Mouse (Mus musculus) hindbrain, embryonic 14.5 days (tissue): ENCODE results near the gene Ush1c. TPM values are rescaled to one million over a fixed set of nuclear protein-coding genes. Genes with fewer than 3 reads are reported as not detected.

Experiments
- ATAC-seq: fragments of 200-750 bp; cut with Nextera tagmentation; 2 replicates; pipeline ENCODE4 v1.8.0; 2017; ENCODE audit warnings: moderate number of reproducible peaks, mild to moderate bottlenecking, moderate TSS enrichment, moderate library complexity; ENCODE audit not compliant: low FRiP score
- DNase-seq: peaks from one replicate; pipeline ENCODE4 v3.0.0-alpha.2; 2015; ENCODE audit warnings: low spot score
- H3K27ac ChIP-seq: fragments of 300-500 bp; sonication (generic); 2 replicates; pipeline ENCODE4 v1.5.1; 2014; ENCODE audit warnings: mild to moderate bottlenecking, moderate library complexity
- H3K27me3 ChIP-seq: fragments of 300-500 bp; sonication (generic); 2 replicates; pipeline ENCODE4 v1.6.1; 2014; ENCODE audit warnings: mild to moderate bottlenecking, low read length, mixed read lengths; ENCODE audit not compliant: control insufficient read depth, insufficient read depth
- H3K36me3 ChIP-seq: fragments of 300-500 bp; sonication (generic); replicated peaks from 2 replicates; pipeline ENCODE4 v1.6.1; 2014; ENCODE audit not compliant: control insufficient read depth, insufficient read depth
- H3K4me1 ChIP-seq: fragments of 300-500 bp; sonication (generic); replicated peaks from 2 replicates; pipeline ENCODE4 v1.6.1; 2014; ENCODE audit warnings: antibody characterized with exemption, low read length, mixed read lengths; ENCODE audit not compliant: control insufficient read depth, insufficient read depth
- H3K4me2 ChIP-seq: fragments of 300-500 bp; sonication (generic); replicated peaks from 2 replicates; pipeline ENCODE4 v1.6.1; 2014; ENCODE audit warnings: mild to moderate bottlenecking, moderate library complexity
- H3K4me3 ChIP-seq: fragments of 300-500 bp; sonication (generic); replicated peaks from 2 replicates; pipeline ENCODE4 v1.5.1; 2014; ENCODE audit warnings: mild to moderate bottlenecking, low read length
- H3K9ac ChIP-seq: fragments of 300-500 bp; sonication (generic); 2 replicates; pipeline ENCODE4 v1.6.1; 2014
- H3K9me3 ChIP-seq: fragments of 300-500 bp; sonication (generic); 2 replicates; pipeline ENCODE4 v1.6.1; 2016; ENCODE audit warnings: low read length; ENCODE audit not compliant: control insufficient read depth
- WGBS: fragments of 180-500 bp; shearing (Covaris S2); extraction: QIAGEN DNeasy Blood & Tissue Kit; methylation state at CpG from one replicate; pipeline ENCODE4 v1.1.7; 2014; 5-methylcytosine and 5-hydroxymethylcytosine counted together
- polyA plus RNA-seq: library from polyadenylated mRNA; unstranded; fragments of >200 nt; fragmentation: Nextera tagmentation; extraction: Ambion mirVana; gene quantifications from 2 replicates; pipeline ENCODE4 v1.2.1, GENCODE M21; 2014

Ush1c gene
- polyA plus RNA-seq, 1 experiment from 2014 or later: 1.8 TPM

DNA sequence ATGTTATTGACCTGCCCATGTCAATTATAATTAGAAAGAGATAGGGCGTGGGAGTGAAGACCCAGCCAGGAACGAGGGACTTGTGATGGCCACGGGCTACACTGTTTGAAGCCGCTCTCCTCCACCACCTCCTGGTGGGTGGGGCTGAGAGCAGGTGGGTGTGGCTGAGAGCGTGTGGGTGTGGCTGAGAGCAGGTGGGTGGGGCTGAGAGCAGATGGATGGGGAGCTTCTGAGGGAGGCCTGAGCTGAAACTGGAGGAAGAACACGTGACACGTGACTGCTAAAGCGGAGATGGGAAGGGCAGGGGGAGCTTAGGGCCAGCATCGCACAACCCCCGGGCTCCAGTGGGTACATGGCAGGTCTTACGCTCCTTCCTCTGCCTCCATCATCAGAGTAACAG lies 19.9 kb downstream of the Ush1c start:
- Histone ChIP-seq H3K27ac (no peak overlapping the region), H3K9ac (no peak overlapping the region), H3K4me3 (no peak overlapping the region), H3K36me3 (no peaks in the 10 kb centered on the region), H3K27me3 (no peaks in the 10 kb centered on the region), H3K4me1 (peaks cover 6% of the 10 kb centered on the region; the same call in 1 of the 2 replicates), H3K4me2 (no peak overlapping the region), H3K9me3 (no peaks in the 10 kb centered on the region)
- 14% methylated on average over 11 of the region's 11 CpGs for WGBS
- ATAC-seq: no peak
- DNase-seq: no peak

DNA sequence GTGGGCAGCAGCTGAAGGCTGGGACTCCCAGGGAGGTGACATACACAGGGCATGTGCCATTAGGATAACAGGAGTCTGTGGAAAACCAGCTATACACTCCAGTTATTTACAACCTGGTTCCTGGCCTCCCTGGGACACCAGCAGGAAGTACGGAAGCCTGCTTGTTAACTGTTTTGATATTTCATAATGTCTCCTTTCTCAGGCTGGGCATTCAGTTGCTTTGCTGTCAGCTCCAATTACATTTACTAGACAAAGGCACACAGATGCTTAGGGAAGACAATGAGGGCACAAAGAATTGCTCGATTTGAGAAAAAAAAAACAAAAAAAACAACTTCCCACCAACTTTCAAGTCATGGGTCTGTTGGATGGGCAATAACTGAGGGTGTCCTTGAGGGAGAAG lies 21.8 kb downstream of the Ush1c start:
- no peak for ATAC-seq
- H3K9ac ChIP-seq: no peak overlapping the region
- H3K4me1 ChIP-seq: peaks cover 6% of the 10 kb centered on the region; the same call in 1 of the 2 replicates
- no peak for DNase-seq
- WGBS: 62% methylated on average over 2 of the region's 2 CpGs
- no peak overlapping the region for H3K4me3 ChIP-seq
- H3K36me3 ChIP-seq: no peaks in the 10 kb centered on the region
- H3K27ac ChIP-seq: no peak overlapping the region
- no peaks in the 10 kb centered on the region for H3K9me3 ChIP-seq
- H3K4me2 ChIP-seq: no peak overlapping the region
- H3K27me3 ChIP-seq: no peaks in the 10 kb centered on the region

DNA sequence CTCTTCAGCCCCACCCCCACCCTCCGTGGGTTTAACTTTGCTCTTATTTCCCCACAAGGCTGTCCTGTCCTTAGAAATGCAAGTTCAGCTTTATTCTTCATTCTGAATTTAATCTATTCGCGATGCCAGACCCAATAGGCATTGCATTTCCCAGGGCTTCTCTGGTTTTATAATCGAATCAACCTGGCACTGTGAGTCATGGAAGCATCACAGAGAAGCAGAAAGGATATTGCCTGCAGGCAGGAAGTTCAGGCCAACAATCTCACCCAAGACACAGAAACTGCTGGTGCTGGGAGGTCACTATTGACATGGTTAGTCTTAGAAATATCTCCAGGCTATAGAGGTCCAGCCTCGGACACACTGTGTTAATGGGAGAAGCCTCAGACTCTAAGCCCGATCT lies 28.0 kb downstream of the Ush1c start:
- H3K9me3 ChIP-seq: no peaks in the 10 kb centered on the region
- no peak for DNase-seq
- WGBS: 84% methylated on average over 6 of the region's 6 CpGs
- no peak overlapping the region for H3K4me2 ChIP-seq
- no peak for ATAC-seq
- H3K27ac ChIP-seq: no peak overlapping the region
- H3K4me3 ChIP-seq: no peak overlapping the region
- H3K27me3 ChIP-seq: no peaks in the 10 kb centered on the region
- H3K9ac ChIP-seq: no peak overlapping the region
- no peaks in the 10 kb centered on the region for H3K4me1 ChIP-seq
- no peaks in the 10 kb centered on the region for H3K36me3 ChIP-seq

DNA sequence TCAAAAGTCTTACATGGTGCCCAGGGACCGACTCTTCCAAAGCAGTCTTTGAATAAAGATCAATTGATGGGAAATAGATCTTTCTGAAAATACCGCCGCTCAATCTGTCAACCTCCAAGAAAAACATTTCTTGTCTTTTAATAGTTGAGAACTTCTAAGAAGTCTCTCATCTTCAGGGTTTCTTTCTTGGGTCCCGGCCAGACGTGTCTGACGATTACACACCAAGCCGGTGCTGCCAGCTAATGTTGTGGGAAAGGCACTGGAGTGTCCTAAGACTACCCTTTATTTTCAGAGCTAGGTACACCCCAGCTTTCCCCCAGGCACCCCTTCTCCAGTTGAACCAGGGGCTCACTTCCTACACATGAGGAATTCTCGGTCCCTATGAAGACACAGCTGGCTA lies 30.2 kb downstream of the Ush1c start:
- 90% methylated on average over 8 of the region's 8 CpGs for WGBS
- Histone ChIP-seq H3K9ac (no peak overlapping the region), H3K4me2 (no peak overlapping the region), H3K27me3 (no peaks in the 10 kb centered on the region), H3K36me3 (no peaks in the 10 kb centered on the region), H3K27ac (no peak overlapping the region), H3K4me3 (no peak overlapping the region), H3K4me1 (no peaks in the 10 kb centered on the region), H3K9me3 (no peaks in the 10 kb centered on the region)
- DNase-seq: no peak
- no peak for ATAC-seq

DNA sequence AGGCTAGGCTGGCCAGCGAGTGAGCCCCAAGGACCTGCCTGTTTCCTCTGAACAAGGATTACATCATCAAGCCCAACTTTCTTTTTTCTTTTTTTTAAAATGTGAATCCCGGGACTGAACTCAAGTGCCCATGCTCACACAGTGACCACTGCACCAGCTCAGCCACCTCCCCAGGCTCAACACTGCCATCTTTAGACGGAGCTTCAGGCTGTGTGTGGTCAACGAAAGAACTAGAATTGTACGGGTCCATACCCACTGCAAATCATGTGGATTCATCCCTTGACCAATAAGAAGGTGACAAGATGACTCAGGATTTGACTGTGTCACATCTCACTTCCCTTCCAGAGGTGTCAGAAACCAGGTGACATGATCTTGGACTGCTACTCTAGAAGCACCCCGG lies 33.5 kb downstream of the Ush1c start:
- no peak overlapping the region for H3K4me2 ChIP-seq
- H3K36me3 ChIP-seq: no peaks in the 10 kb centered on the region
- DNase-seq: no peak
- no peak overlapping the region for H3K4me3 ChIP-seq
- H3K9me3 ChIP-seq: no peaks in the 10 kb centered on the region
- no peak for ATAC-seq
- H3K27me3 ChIP-seq: no peaks in the 10 kb centered on the region
- no peak overlapping the region for H3K27ac ChIP-seq
- 78% methylated on average over 6 of the region's 6 CpGs for WGBS
- peaks cover 9% of the 10 kb centered on the region; the same call in 1 of the 2 replicates for H3K4me1 ChIP-seq
- no peak overlapping the region for H3K9ac ChIP-seq

DNA sequence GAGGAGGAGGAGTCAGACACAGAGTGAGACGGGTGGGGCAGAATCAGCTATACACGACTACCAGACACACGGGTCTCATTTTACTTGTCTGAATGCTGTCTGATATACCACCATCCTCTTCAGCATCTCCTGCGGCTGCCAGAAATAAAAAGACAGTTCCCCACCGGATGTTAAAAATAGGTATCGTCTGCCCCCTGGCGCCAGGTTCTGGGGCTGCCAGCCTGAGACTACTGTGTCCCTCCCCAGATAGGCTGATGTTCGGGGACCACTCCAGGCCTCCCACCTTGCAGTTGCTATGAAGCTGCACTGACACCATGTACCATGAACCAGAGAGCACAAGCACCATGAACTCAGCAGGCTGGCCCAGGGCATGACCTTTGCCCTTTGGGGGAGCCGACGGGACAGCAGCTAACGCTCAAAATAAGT lies 34.2 kb downstream of the Ush1c start:
- Histone ChIP-seq H3K9ac (no peak overlapping the region), H3K27ac (no peak overlapping the region), H3K4me3 (no peak overlapping the region), H3K36me3 (no peaks in the 10 kb centered on the region), H3K4me1 (peaks cover 9% of the 10 kb centered on the region; the same call in 1 of the 2 replicates), H3K9me3 (no peaks in the 10 kb centered on the region), H3K27me3 (no peaks in the 10 kb centered on the region), H3K4me2 (no peak overlapping the region)
- 39% methylated on average over 11 of the region's 11 CpGs for WGBS
- DNase-seq (peak; percentile 67), ATAC-seq (peak; percentile 35; the same call in 1 of the 2 replicates)

DNA sequence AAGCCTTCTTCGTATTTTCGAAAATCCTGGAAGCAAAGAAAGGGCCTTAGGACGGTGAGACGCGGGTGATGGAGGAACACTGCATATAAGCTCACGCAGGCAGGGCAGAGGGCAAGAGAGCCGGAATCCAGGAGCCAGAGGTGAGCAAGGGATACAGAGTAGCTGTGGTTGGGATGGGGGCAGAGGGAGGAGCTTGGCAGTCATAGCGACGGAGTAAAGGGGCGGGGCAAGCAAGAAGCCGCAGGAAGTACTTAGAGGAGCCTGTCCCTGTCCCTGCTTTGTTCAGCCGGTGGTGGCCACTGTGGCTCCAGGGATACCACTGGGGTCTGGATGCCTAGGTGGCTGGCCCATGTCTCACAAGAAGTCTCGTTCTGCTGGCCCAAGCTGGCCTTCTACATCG lies 36.7 kb downstream of the Ush1c start:
- Histone ChIP-seq H3K9me3 (no peaks in the 10 kb centered on the region), H3K27ac (no peak overlapping the region), H3K9ac (no peak overlapping the region), H3K4me2 (0 out of 2 replicates have a peak overlapping the region, but pooled peaks have one; percentile 4), H3K4me1 (peaks cover 9% of the 10 kb centered on the region; the same call in 1 of the 2 replicates), H3K4me3 (no peak overlapping the region), H3K36me3 (no peaks in the 10 kb centered on the region), H3K27me3 (no peaks in the 10 kb centered on the region)
- ATAC-seq (no peak), DNase-seq (no peak)
- 22% methylated on average over 14 of the region's 14 CpGs for WGBS

DNA sequence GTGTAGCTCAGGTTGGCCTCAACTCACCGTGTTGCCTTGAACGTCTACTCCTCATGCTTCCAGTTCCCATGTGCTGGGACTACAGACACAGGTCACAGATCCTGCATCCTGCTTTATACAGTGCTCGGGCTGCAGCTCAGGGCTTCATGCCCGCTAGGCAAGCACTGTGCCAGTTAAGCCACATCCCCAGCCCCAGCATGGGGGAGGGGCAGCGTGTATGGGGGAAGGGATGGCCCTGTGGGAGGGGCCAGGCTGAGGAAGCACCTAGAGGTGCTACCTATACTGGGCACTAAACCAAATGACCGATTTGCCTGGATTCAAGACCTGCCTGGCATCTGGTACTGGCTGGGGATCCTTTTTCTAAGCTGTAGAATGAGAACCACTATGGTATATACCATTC lies 38.3 kb downstream of the Ush1c start:
- Histone ChIP-seq H3K4me3 (no peak overlapping the region), H3K27ac (no peak overlapping the region), H3K9me3 (no peaks in the 10 kb centered on the region), H3K4me1 (peaks cover 9% of the 10 kb centered on the region; the same call in 1 of the 2 replicates), H3K27me3 (no peaks in the 10 kb centered on the region), H3K4me2 (no peak overlapping the region), H3K9ac (no peak overlapping the region), H3K36me3 (no peaks in the 10 kb centered on the region)
- no peak for ATAC-seq
- no peak for DNase-seq
- 71% methylated on average over 6 of the region's 6 CpGs for WGBS

DNA sequence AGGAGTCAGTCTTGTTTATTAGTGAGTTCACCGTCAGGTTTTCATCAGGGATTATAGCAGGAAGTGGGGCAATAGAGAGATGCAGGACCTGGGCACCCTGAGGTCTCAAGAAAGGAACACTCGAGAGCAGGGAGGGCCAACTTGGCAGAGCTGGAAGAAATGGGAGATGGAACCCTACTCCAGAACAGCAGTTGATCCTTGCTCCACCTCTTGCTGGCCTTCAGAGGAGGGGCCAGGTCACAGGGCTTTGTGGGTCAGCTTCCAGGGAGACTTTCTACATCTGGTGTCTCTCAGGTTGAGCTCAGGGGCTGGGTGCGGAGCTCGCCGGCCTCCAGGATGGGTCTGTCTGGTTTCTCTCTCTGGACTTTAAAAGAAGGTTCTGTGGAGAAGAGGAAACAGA lies 42.9 kb downstream of the Ush1c start:
- H3K27ac ChIP-seq: no peak overlapping the region
- no peaks in the 10 kb centered on the region for H3K9me3 ChIP-seq
- no peaks in the 10 kb centered on the region for H3K36me3 ChIP-seq
- H3K4me3 ChIP-seq: no peak overlapping the region
- 90% methylated on average over 5 of the region's 5 CpGs for WGBS
- H3K4me1 ChIP-seq: no peaks in the 10 kb centered on the region
- H3K27me3 ChIP-seq: no peaks in the 10 kb centered on the region
- no peak overlapping the region for H3K4me2 ChIP-seq
- H3K9ac ChIP-seq: no peak overlapping the region
- no peak for ATAC-seq
- no peak for DNase-seq

DNA sequence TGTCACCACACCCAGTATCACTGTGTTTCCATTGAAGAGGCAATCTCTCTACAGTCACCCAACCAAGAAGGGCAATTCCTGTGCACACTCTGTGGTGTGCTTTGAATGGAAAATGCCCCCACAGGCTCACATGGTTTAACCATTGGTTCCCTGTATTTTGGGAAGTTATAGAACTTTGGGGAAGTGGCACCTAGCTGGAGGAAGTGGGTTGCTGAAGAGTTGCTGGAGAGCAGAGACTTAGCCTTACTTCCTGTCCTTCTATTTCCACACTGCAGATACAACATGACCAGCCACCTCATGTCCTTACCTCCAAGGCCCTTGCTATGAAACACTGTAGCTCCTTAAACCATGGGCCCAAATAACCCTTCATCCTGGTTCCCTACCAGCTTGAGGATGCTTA lies 54.1 kb downstream of the Ush1c start:
- Histone ChIP-seq H3K9me3 (no peaks in the 10 kb centered on the region), H3K4me2 (no peak overlapping the region), H3K36me3 (no peaks in the 10 kb centered on the region), H3K27me3 (peaks cover 19% of the 10 kb centered on the region), H3K9ac (no peak overlapping the region), H3K4me1 (no peaks in the 10 kb centered on the region; the same call in 1 of the 2 replicates), H3K4me3 (no peak overlapping the region), H3K27ac (no peak overlapping the region)
- no peak for DNase-seq
- ATAC-seq: no peak
